Mouse (Mus musculus) frontal cortex, postnatal 10 days (tissue): ENCODE data around the gene Zic3.

ENCODE experiments used
- DNase-seq, 2 experiments: peaks; one replicate each; pipeline ENCODE4 v3.0.0; 2022; ENCODE audit warnings: low spot score in 2 of 2, mixed read lengths in 1 of 2

Gene Zic3

GRCm38 (mm10) chrX:58041865-58042264 lies 19.4 kb downstream of the Zic3 start:
- no peak for DNase-seq

- DNase-seq, result no peak
These were observed 20.0 kb downstream of the Zic3 start for GRCm38 (mm10) chrX:58042512-58042911.
